Mouse (Mus musculus): ENCODE measurements around the gene Wap.

Wap gene

GRCm38 (mm10) chr11:6597523-6597922 lies 40.9 kb downstream of the Wap start:
- DNase-seq (ENCODE audit: low read depth, low spot score), result no peak

DNA sequence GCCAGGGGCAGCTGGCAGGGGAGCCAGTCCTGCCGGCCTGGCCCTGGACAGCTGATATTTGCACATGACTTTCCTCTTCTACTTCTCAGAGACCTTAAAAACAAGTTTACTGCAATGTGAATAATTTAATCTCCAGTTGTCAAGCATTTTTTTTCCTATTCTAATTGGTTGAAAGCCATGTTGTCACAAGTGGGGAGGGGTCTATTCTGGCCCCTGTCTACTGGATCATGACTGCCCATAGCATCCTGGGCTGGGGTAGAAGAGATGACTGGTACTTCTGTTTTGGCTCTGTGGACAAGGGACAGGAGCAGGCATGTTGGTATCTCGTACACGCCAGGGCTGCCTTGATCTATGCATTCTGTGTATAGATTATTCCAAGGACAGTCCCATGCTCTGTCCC lies 41.8 kb downstream of the Wap start:
- DNase-seq (ENCODE audit: low read depth, low spot score), result no peak

DNA sequence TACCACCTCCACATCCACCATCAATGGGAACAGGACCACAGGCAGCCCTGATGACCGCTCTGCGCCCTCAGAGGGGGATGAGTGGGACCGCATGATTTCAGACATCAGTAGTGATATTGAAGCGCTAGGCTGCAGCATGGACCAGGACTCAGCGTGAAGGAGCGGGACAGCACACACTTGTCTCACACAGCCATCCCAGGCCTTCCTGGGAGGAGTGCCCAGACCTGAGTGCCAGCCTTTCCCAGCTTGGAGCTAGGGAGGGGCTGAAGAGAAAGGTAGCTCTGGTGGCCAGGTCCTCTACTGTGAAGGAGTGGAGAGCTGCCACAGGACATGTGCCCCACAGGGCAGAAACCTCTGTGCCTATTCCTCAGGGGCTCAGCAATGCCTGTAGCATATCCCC lies 42.2 kb downstream of the Wap start:
- DNase-seq (ENCODE audit: low read depth, low spot score), result no peak

DNA sequence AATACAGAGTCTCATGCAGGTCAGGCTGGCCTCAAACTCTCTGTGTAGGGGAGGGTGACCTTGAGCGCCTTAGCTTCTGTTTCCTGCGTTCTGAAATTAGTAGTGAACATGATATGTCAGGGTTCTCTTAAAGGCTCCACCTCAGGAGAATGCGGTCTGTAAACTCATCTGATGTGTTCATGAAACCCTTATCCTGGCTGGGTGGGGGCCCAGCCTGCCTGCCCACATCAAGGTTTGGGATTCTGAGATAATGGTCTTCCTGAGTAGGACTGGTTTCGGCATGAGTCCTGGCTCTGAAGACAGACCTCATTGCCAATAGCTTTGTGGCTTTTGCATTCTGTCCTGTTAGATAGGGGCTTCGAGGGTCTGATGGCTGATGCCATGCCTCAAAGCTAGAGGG lies 43.1 kb downstream of the Wap start:
- no peak for DNase-seq (ENCODE audit: low read depth, low spot score)

GRCm38 (mm10) chr11:6594845-6595244 lies 43.6 kb downstream of the Wap start:
- no peak for DNase-seq (ENCODE audit: low read depth, low spot score)

DNA sequence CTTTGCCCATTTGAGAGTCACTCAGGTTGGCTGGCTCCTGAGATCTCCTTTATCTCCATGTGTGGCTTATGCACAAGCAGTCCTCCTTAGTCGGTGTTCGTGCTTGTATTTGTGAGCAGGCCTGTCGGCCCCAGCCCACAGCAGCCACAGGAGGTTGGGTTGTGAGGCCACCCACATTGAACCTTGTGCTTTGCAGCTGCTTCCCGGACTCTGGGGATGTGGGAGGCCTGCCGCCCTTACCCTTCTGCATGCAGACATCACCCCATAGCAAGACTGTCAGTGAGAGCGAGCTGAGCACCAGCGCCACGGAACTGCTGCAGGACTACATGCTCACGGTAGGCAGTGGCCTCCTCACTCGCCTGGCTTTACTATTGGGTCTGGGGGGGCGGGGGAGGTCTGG lies 45.0 kb downstream of the Wap start:
- no peak for DNase-seq (ENCODE audit: low read depth, low spot score)

GRCm38 (mm10) chr11:6590933-6591675 lies 47.3 kb downstream of the Wap start:
- DNase-seq (ENCODE audit: low read depth, low spot score), result no peak

- no peak for DNase-seq (ENCODE audit: low read depth, low spot score)
These were observed 48.6 kb downstream of the Wap start for GRCm38 (mm10) chr11:6589838-6590237.

GRCm38 (mm10) chr11:6588295-6588694 lies 50.1 kb downstream of the Wap start:
- no peak for DNase-seq (ENCODE audit: low read depth, low spot score)

DNA sequence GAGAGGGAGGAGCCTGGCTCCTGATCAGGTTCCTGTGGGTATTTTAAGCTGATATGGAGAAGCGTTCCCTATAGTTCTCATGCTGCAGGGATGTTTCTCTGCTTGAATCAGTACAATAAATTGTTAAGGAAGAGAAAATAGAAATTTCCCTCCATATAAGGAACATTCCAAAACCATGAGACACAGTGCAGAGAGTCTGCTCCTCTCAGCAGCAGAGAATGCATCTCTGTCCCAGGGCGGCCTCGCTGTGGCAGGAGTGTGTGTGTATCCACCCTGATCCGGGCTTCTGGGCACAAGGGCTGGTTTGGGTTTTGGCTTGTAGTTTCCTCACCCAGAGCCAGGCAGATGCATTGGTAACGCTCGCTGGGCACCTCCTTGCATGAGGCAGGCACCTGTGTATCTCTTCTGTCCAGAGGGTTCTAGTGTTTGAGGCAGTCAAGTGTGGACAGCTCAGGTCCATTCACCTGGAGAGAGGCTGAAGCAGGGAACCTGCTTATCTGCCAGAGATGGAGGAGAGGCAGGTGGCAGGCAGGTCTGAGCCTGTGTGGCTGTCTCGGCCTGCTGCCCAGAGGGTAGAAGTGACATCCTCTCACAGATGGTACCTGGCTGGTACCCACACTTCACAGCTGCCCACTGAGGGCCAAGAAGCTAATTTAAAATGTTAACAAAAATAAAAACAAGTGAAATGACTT lies 51.0 kb downstream of the Wap start:
- no peak for DNase-seq (ENCODE audit: low read depth, low spot score)

- no peak for DNase-seq (ENCODE audit: low read depth, low spot score)
These were observed 51.8 kb downstream of the Wap start for GRCm38 (mm10) chr11:6586660-6587059.

DNA sequence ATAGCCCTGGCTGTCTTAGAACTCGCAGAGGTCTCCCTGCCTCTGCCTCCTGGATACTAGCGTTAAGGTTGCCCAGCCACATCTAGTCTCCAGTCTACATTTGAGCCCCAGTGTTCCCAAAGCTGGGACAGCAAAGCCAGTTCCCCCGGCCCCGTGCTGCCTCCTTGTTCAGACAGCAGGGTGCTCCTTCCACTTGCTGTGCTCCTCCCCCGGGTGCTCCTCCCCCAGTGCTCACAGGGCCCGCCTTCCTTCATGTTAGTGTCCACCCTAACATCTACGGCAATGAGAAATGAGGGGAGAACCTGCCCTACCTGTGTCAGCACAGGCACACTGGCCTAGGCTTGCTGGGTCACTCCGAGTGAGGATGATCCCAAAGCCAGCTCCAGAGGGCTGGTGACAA lies 52.7 kb downstream of the Wap start:
- no peak for DNase-seq (ENCODE audit: low read depth, low spot score)
